Mouse (Mus musculus): ENCODE results near the gene Cotl1.
A peak's percentile ranks its signal among the peaks of the same experiment; 100 is the strongest.

The Cotl1 gene

DNA sequence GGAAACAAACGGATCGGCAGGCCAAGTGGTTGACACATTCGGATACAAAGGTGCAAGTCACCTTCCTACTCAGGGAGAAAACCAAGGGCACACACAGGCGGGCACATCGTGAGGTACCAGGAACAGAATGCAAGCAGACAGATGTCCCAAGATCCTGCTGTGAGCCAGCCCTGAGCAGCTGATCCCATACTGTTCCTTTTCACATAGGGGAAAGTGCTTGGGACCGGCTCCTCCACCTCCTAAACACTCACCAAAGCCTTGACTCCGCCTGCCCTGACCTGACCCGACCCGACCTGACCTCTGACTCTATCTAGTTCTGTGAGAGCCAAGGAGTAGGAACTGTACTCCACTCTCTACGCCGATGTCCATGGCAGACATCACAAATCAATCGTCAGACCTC is 22.9 kb downstream of the Cotl1 start:
- no peak for DNase-seq (ENCODE audit: low spot score in 2 of 2)

DNA sequence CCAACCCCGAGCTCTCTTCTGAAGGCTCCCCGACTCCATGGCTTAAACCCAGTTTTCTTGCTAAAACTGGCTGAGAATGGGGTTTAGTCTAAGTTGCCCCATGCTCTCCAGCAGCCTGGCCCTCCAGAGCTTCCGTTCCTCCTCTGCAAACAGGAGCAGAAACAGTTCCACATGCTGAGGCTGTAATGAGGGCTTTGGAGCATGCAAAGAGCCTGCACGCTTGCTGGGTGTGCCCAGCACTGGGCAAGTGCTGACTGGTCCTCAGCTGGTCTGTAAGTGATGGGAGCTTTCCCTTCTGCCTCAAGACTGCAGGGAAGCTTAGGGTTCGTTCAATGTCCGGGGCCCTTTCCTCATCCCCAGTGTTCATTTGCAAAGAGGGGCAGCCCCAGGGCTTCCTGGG is 24.1 kb downstream of the Cotl1 start:
- no peak for DNase-seq (ENCODE audit: low spot score in 2 of 2)

DNA sequence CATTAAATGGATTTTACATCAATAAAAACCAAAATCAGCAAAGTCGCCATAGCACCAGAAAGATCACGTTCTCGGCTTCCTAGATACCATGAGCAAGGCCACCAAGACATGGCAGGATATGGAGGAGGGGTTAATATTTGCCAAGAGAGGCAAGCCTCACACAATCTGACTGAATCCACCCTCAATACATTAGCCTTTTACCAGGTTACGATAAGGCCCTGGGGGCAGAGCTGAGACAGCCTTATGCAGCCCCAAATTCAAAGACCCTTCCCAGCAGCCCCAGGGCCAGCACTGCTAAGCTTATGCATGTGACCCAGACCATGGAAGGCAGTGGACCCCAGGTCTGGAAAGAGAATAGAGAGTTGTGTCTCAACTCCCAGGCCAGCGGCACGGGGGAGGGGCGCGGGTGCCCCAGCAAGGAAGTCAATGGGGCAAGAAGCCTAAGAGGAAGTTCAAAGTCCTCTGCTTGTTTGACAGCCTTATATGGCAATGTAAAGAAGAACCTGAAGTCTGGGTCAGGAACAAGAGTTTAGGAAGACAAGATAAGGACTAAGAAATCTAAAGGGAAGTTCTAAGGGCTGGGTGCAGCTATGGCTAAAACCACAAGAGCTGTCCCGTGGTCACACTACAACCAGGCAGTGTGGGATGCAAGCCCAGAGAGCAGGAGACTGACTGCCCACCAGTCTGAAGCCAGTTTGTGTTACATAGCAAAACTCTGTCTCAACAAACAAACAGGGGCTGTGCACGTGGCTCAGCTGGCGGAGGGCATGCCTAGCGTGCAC is 27.5 kb downstream of the Cotl1 start:
- DNase-seq (ENCODE audit: low spot score in 2 of 2), result no peak

DNA sequence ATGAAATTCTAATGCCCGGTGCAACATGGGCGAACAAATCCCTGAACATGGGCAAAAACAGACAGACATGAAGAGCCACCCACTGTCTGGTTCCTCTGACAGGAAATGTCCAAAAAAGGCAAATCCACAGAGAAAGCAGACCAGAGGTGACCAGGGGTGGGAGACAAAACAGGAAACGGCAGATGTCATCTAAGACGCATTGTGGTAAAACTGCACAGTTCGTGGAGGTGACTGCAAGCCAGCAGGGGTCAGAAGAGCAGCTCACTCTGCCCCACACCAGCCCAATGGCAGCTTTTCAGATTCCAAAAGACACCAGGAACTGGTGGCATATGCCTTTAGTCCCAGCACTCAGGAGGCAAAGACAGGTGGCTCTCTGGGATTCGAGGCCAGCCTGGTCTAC is 28.4 kb downstream of the Cotl1 start:
- DNase-seq (ENCODE audit: low spot score in 2 of 2), result no peak

DNA sequence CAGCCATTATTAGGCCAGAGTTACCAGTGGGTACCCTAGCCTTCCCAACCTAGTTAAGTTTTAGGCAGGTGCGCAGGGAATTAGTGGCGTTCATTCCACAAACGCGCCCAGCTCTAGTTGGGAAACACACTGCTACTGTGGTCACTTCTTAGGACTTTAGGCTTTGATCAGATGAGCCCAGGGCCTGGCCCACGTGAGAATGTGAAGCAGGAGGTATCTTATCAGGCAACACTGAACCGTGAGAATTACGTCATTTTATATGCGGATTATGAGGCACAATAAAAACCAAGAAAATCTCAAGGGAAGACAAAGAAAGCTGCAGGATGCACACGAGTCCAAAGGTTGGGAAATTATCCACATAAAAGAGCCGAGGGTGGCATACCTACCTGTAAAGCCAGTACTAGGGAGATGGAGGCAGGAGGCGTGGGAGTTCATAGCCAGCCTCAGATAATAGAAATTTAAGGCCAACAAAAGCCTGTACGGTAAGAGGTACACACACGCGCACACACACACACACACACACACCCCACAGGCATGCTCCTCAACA is 29.3 kb downstream of the Cotl1 start:
- DNase-seq (ENCODE audit: low spot score in 2 of 2), result no peak

DNA sequence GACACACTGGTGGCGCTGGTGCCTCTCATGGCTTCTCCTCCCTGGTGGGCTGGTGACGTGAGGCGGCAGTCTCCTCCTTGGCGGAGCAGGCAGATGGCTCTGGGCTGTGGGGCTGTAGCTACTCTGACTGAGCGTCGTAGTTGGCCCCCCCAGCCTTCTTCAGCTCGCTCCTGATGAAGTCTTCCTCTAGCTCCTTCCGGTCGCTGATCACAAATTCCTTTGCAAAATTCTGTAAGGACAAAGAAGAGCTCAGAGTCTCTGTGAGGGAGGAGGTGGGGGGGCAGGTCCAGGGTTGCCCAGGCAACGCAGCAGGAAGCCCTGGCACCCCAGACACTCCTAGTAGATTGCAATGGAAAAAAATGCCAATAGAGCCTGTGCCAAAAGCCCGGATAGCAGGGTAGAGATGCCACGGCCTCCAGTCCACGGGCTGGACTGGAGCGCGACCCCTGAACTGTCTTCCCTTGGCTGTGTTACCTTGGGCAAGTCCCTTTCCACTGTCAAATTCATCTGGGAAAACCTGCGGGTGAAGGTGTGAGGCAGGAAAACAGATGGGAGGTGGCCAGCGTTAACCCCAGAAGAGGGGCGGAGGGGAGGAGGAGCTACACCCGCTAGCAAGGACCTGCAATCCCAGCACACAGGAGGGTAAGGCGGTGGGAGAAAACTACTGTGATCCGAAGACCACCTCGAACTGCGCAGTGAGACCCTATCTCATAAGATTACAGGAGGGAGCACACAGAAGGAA is 30.0 kb downstream of the Cotl1 start:
- DNase-seq (ENCODE audit: low spot score in 2 of 2), result no peak

DNA sequence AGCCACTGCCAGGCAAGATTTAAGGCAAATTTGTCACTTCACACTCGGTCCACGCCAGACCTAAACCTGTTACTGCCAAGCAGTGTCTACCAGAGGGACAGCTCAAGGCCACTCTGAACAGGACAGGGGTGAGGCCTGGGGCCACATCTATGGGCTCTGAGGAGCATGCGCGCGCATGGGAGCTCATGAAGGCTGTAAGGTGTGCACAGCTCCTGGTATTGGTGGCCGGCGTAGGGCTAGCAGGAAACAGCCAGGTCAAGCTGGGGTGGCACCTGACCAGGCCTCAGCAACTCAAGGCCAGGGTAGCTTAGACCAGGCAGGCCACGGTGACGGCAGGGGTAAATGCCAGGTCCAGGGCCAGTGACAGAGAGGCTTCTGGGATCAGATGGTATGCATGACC is 30.7 kb downstream of the Cotl1 start:
- DNase-seq (ENCODE audit: low spot score in 2 of 2), result no peak

DNA sequence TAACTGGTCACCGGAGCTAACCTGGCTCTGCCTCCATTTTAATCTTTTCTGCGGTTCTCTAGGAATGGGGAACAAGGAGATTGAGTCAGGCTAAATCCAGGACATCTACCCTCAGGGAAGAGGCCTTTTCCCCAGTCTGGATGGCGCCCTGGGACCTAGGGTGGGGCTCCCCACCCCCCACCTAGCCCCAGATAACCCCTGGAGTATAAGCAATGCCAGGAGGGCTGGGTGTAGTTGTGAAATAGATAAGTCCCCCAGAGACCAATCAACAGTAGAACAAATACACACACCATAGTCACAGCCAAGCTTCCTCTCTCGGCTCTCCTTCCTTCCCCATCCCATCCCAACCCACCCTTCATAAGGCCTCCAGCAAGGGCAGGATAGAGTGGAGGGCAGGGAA is 32.7 kb downstream of the Cotl1 start:
- DNase-seq (ENCODE audit: low spot score in 2 of 2), result no peak

DNA sequence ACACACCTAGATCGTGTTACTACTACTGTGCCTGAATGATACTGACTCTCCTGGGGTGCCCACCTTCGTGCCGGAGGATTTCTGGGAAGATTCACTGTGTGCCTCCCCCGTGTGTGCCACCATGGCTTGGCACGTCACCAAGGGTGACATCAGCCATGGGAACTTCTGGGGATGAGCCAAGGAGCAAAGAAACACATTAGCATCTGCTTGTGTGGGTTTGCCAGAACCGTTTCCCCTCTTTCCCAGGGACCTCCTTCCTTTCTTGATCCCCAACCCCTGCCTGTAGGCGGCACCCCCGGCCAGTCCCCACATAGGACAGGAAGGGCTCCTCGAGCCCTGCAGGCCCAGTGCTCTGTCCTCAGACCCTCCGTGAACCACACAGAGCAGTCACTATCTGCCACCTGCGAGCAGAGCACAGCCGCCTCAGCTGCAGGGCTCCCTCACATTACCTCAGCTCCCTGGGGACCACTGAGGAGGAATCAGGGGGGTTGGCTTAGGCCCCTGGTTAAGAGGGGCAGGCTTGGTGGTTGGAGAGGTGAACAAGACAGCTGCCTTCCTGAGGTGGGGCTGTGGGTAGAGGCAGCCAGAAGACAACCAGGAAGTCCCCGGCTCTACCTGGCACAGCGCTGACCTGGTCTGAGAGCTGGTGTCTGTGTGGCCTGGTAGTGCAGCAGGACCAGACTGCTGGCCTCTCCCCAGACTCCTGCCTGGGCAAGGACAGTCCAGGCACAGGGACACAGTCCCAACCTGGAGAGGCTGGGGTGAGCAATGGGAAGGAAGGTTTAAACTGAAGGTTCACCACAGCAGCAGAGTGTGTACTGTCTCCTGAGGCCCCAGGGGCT is 33.7 kb downstream of the Cotl1 start:
- no peak for DNase-seq (ENCODE audit: low spot score in 2 of 2)

DNA sequence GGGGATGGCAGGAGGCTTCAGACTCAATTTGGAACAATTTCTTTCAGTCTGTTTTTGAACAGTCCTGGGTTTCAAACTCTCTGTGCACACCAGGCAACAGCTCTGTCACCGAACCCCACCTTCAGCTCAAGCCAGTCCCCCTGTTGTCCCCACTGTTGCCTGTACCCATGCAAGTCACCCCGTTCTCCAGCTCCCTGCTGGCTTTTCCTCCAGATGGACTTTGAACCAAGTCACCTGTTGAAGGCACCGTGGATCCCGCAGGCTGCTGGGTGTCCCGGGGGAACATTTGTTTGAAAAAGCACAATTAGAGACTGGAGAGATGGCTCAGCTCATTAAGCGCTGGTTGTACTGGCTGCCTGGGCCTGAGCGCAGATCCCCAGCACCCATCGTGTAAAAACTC is 35.1 kb downstream of the Cotl1 start:
- no peak for DNase-seq (ENCODE audit: low spot score in 2 of 2)

DNA sequence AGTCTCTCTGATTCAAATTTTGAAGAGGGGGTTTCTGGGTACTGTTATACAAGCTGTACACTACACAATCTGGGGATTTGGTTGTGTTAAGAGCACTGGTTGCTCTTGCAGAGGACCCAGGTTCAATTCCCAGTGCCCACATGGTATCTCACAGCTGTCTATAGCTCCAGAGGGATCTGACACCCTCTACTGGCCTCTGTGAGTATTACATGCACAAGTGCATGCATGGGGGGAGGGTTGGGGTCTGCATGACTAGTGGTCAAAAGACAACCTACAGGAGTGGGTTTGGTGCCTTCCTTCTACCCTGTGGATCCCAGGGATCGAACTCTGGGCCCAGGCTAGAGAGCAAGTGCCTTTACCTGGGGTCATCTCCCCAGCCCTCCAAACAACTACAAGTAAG is 37.8 kb downstream of the Cotl1 start:
- DNase-seq (ENCODE audit: low spot score in 2 of 2), result no peak

DNA sequence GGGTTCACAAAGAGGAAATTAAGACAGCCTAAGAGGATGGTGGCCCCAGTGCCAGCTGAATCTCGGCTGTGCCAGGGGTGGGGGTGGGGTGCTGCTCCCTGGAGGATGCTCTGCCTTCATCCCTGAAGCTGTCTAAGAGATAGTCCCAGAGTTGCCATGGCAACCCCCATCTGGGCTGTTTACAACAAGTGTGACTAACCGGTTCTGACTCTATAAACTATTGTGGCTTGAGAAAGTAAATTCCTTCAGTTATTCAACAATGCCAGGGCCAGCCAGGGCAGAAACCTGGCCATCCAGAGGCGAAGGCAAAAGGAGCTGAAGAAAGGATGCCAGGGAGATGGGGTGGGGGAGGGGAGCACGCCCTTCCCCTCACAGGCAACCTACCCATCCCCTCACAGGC is 39.2 kb downstream of the Cotl1 start:
- no peak for DNase-seq (ENCODE audit: low spot score in 2 of 2)

DNA sequence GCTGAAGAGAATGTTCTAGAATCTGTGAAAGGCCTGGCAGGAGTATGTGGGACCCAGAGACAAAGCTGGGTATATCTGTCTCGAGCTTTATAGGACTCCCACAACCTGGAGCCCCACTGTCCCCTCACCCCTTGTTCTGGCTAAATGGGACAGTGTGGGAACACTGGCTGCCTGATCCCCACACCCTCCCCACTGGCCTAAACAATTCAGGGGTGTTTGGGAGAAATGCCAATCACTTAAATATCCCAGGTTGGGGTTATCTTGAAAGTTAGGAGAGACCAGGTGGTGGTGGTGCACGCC is 41.4 kb downstream of the Cotl1 start:
- DNase-seq (ENCODE audit: low spot score in 2 of 2), result no peak

DNA sequence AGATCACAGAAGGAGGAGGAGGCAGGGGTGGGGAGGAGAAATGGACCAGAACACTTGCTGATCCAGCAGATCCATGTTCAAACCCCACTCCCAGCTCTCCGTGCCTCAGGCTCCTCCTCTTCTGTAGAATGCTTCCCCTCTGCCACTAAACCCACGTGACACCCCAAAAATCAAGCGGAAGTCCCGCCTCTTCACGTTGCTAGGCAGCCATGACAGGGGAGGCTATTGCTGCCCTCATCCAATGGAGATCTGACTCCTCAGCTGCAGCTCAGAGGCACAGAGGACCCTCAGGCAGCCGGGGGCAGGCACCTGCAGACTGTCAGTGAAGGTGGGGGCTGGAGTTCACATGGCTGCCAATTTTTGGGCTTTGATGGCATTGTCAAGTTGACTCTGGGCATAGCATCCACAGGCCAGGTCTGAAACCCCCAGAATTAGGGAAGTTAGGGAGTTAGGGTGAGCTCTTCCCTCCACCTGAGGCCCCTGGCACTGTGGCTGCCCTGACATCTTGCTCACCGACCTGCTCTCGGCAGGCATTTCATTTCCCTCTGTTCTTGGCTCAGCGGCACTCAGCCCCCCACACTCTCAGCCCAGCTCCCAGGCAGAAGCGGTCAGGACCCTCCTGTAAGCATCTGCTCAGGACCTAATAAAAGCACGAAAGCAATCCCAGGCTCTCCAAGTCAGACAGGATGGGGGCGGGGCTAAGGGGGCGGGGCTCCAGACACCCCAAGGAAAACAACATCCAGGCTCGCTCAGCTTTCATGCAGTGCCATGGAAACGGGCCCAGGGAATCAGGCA is 42.0 kb downstream of the Cotl1 start:
- peak in 1 of 2 experiments; percentile 65 for DNase-seq (ENCODE audit: low spot score in 2 of 2)

DNA sequence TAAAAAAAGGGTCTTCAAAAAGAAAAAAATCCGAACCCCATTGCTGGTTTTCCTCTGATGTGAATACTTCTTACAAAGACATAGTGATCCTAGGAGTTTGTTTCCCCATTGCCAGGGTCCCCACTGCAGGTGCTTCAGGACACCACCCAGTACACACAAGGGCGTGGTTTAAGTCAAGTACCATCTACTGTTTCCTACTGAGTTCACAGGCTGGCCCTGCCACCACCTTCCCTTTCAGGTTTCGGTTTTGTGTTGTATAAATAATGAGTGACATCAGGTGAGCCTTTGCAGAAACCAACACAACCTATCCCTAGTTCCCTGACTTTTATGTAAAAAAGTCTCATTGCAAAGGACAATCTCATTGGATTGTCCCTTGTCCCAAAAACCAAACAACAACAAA is 44.7 kb downstream of the Cotl1 start:
- DNase-seq (ENCODE audit: low spot score in 2 of 2), result no peak

DNA sequence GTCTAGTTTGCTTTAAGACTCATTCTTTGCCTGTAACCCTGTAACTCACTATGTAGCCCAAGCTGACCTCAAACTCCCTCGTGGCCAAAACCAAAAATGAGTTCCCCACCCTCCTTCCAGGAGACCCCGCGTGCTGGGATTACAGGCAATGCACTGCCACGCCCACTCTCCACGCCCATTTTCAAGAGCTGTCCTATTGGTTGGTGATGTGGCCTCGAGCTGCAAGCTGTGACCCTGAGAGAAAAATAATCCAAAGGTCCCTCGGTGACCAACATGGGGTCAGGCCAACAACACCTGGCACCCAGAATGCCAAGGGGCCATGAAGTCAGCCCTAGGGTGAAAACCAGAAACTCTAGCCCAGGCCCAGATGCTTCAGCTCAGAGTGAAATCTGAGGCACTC is 45.7 kb downstream of the Cotl1 start:
- DNase-seq (ENCODE audit: low spot score in 2 of 2), result no peak

DNA sequence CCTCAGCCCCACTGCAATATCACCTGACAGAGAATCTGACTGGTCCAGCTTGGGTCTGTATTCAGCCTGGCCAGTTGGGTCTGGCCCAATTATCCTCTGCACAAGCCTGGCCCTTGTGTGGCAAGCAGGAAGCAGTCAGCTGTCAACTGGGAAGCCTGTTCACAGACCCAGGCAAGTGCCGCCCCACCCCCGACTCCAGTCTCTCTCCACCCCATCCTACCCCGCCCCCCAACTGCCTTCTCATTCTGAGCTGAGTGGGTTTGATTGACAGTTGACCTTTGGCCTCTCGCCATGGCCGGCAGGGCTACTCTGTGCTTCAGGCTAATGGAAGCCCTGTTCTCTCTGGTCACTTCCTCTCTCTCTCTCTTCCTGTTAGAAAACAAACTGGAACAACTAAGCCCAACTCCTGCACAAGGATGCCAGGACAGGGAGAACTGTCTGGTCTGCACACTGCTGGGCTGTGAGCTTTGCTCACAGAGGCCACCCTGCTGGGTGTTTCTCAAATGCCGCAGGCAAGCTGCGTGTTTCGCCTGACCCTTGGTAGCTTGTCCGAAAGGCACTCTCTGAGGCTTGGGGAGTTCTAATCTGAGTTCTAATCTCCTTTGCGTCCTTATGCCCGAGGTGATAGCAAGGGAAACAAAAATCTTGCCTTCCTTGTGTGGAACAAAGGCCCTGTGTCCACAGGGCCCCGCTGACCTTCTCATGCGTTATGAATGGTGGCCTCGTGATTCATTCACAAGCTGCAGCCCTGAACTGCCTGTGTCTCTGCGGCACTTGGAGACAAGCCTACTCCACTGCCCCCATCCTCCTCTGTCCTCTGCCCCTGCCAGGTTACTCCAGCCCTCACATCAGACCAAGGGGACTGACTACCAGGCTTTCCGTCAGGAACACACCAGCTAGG is 48.3 kb downstream of the Cotl1 start:
- DNase-seq (ENCODE audit: low spot score in 2 of 2), result no peak

DNA sequence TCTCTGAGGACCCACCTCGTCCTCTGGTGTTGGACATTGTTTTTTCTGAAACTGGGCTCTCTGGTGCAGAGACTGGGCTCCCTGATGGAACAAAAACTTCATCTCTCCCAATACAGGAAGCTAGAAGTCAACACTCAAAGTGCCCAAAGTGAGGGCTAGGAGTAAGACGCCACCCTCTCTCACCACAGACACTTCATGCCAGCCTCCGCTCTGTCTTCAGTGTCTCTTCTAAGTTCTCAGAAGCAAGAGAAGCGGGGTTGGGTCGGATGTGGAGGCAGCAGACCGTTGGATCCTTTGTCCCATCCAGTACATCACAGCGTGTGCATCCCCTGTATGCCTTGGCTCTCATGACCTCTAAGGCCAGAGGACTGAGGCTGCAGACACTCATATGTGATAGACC is 50.8 kb downstream of the Cotl1 start:
- DNase-seq (ENCODE audit: low spot score in 2 of 2), result no peak

DNA sequence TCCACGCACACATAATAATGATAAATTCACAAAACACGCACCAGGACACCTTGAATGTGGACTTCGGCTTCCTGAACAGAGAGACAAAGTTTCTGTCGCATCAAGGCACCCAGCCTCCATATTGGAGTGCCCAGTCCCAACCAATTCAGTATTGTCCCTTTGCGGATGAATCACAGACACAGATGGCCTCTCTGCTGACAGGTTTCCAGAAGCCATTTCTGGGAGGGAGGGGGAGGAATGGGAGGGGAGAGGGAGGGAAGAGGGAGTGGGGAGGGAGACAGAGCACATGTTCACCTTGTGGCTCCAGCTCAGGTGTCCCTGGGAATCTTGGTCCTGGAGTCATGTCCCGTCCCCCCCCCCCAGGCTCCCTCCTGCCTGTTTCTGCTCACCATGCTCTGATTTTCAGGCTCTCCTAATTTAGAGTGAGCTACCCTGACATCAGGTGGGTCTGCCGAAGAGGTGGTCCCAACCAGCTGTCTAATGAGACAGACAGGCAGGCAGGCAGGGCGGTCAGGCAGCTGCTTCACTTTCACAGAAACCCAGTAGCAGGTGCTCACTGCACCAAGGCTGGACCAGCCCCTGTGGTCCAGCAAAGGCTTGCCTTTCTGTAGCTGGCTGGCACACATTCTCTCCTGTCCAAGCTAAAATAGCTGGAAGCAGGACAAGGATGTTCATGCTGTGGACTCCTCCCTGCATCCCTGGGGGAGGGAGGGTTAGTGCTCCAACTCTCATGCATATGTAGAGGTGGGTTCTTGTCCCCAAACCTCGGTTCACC is 51.5 kb downstream of the Cotl1 start:
- no peak for DNase-seq (ENCODE audit: low spot score in 2 of 2)

DNA sequence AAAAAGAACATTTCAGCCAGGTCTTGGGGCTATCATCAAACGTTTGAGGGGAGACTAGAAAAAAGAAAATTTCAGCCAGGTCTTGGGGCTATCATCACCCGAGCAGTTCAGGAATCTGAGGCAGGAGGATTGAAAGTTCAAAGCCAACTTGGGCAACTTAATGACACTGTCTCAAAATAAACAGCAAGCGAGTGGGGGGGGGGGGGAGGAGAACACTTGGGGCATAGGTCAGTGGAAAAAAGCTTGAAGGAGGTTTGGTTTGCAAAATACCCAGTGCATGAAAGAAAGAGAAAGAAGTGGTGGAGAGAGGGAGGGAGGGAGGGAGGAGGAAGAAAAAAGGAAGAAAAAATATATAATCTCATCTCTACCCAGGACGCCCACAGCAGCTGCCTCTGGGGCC is 53.0 kb downstream of the Cotl1 start:
- no peak for DNase-seq (ENCODE audit: low spot score in 2 of 2)

Data from urinary bladder, postnatal 4 days (tissue).